Mouse (Mus musculus): Measurements from ENCODE around the gene Zfp992. TPM values are rescaled to one million over a fixed set of nuclear protein-coding genes. Genes with fewer than 3 reads are reported as not detected.
"Not testable (repeated sequence)": the region's sequence is repeated elsewhere in the genome, so short reads cannot be mapped to it uniquely, and the experiment has no call there.

Zfp992 gene
- polyA plus RNA-seq, 1 experiment from 2014 or later: 3.2 TPM

- H3K9ac ChIP-seq (ENCODE audit: low read length); H3K4me3 ChIP-seq (ENCODE audit: low read length); H3K27me3 ChIP-seq (ENCODE audit: control insufficient read depth, insufficient read depth, low read length); H3K4me1 ChIP-seq (ENCODE audit: control insufficient read depth, insufficient read depth, low read length); H3K27ac ChIP-seq (ENCODE audit: low read length); H3K4me2 ChIP-seq (ENCODE audit: low read depth, low read length); H3K36me3 ChIP-seq (ENCODE audit: control insufficient read depth, insufficient read depth): not testable (repeated sequence)
- 64% methylated on average over 13 of the region's 13 CpGs for WGBS
- H3K9me3 ChIP-seq (replicated peaks; ENCODE audit: control insufficient read depth, low read length): peaks cover 53% of the 10 kb centered on the region
- peak; percentile 14; the same call in 1 of the 2 replicates for ATAC-seq (replicated peaks; ENCODE audit: extremely low read depth, insufficient read depth, low FRiP score)
These were observed 34.9 kb downstream of the Zfp992 start for GRCm38 (mm10) chr4:146483571-146484280.

GRCm38 (mm10) chr4:146484676-146485075 lies 35.9 kb downstream of the Zfp992 start:
- H3K27ac ChIP-seq (ENCODE audit: low read length); H3K36me3 ChIP-seq (ENCODE audit: control insufficient read depth, insufficient read depth); H3K4me3 ChIP-seq (ENCODE audit: low read length); H3K4me1 ChIP-seq (ENCODE audit: control insufficient read depth, insufficient read depth, low read length); H3K9ac ChIP-seq (ENCODE audit: low read length); ATAC-seq (replicated peaks; ENCODE audit: extremely low read depth, insufficient read depth, low FRiP score); H3K4me2 ChIP-seq (ENCODE audit: low read depth, low read length); H3K27me3 ChIP-seq (ENCODE audit: control insufficient read depth, insufficient read depth, low read length): not testable (repeated sequence)
- peaks cover 56% of the 10 kb centered on the region for H3K9me3 ChIP-seq (replicated peaks; ENCODE audit: control insufficient read depth, low read length)

- not testable (repeated sequence) for H3K4me2 ChIP-seq (ENCODE audit: low read depth, low read length)
- H3K9me3 ChIP-seq (replicated peaks; ENCODE audit: control insufficient read depth, low read length): peaks cover 54% of the 10 kb centered on the region
These were observed 36.5 kb downstream of the Zfp992 start for GRCm38 (mm10) chr4:146485183-146485939.

GRCm38 (mm10) chr4:146486753-146487152 lies 37.9 kb downstream of the Zfp992 start:
- 0 out of 2 replicates have a peak, but pooled peaks have one; percentile 7 for ATAC-seq (replicated peaks; ENCODE audit: extremely low read depth, insufficient read depth, low FRiP score)
- H3K36me3 ChIP-seq (ENCODE audit: control insufficient read depth, insufficient read depth); H3K4me2 ChIP-seq (ENCODE audit: low read depth, low read length); H3K4me1 ChIP-seq (ENCODE audit: control insufficient read depth, insufficient read depth, low read length); H3K27me3 ChIP-seq (ENCODE audit: control insufficient read depth, insufficient read depth, low read length); H3K4me3 ChIP-seq (ENCODE audit: low read length); H3K9ac ChIP-seq (ENCODE audit: low read length); H3K27ac ChIP-seq (ENCODE audit: low read length): not testable (repeated sequence)
- H3K9me3 ChIP-seq (replicated peaks; ENCODE audit: control insufficient read depth, low read length): peaks cover 51% of the 10 kb centered on the region
- 57% methylated on average over 1 of the region's 1 CpGs for WGBS

More at GRCm38 (mm10) chr4:146485183-146485939, 36.5 kb downstream of the Zfp992 start:
- not testable (repeated sequence) for H3K9ac ChIP-seq (ENCODE audit: low read length); ATAC-seq (replicated peaks; ENCODE audit: extremely low read depth, insufficient read depth, low FRiP score); H3K4me3 ChIP-seq (ENCODE audit: low read length); H3K27me3 ChIP-seq (ENCODE audit: control insufficient read depth, insufficient read depth, low read length); H3K36me3 ChIP-seq (ENCODE audit: control insufficient read depth, insufficient read depth); H3K4me1 ChIP-seq (ENCODE audit: control insufficient read depth, insufficient read depth, low read length); H3K27ac ChIP-seq (ENCODE audit: low read length)
- WGBS: 64% methylated on average over 6 of the region's 6 CpGs

- H3K4me1 ChIP-seq (ENCODE audit: control insufficient read depth, insufficient read depth, low read length); ATAC-seq (replicated peaks; ENCODE audit: extremely low read depth, insufficient read depth, low FRiP score); H3K4me3 ChIP-seq (ENCODE audit: low read length); H3K4me2 ChIP-seq (ENCODE audit: low read depth, low read length); H3K36me3 ChIP-seq (ENCODE audit: control insufficient read depth, insufficient read depth); H3K27ac ChIP-seq (ENCODE audit: low read length); H3K9ac ChIP-seq (ENCODE audit: low read length); H3K27me3 ChIP-seq (ENCODE audit: control insufficient read depth, insufficient read depth, low read length): not testable (repeated sequence)
- H3K9me3 ChIP-seq (replicated peaks; ENCODE audit: control insufficient read depth, low read length): peaks cover 51% of the 10 kb centered on the region
- WGBS: 64% methylated on average over 4 of the region's 4 CpGs
These were observed 40.4 kb downstream of the Zfp992 start for GRCm38 (mm10) chr4:146489196-146489595.

- H3K27ac ChIP-seq (ENCODE audit: low read length); H3K27me3 ChIP-seq (ENCODE audit: control insufficient read depth, insufficient read depth, low read length); ATAC-seq (replicated peaks; ENCODE audit: extremely low read depth, insufficient read depth, low FRiP score); H3K4me3 ChIP-seq (ENCODE audit: low read length); H3K4me1 ChIP-seq (ENCODE audit: control insufficient read depth, insufficient read depth, low read length); H3K9ac ChIP-seq (ENCODE audit: low read length); H3K4me2 ChIP-seq (ENCODE audit: low read depth, low read length); H3K36me3 ChIP-seq (ENCODE audit: control insufficient read depth, insufficient read depth): not testable (repeated sequence)
- 72% methylated on average over 1 of the region's 1 CpGs for WGBS
- H3K9me3 ChIP-seq (replicated peaks; ENCODE audit: control insufficient read depth, low read length): peaks cover 38% of the 10 kb centered on the region
These were observed 43.2 kb downstream of the Zfp992 start for GRCm38 (mm10) chr4:146491993-146492392.

- Histone ChIP-seq H3K9me3 (replicated peaks; ENCODE audit: control insufficient read depth, low read length) (peaks cover 41% of the 10 kb centered on the region), H3K36me3 (ENCODE audit: control insufficient read depth, insufficient read depth) (no peaks in the 10 kb centered on the region)
These were observed 43.6 kb downstream of the Zfp992 start for GRCm38 (mm10) chr4:146492439-146492838.

GRCm38 (mm10) chr4:146492851-146493250 lies 44.0 kb downstream of the Zfp992 start:
- WGBS: 40% methylated on average over 1 of the region's 1 CpGs
- no peaks in the 10 kb centered on the region for H3K27me3 ChIP-seq (ENCODE audit: control insufficient read depth, insufficient read depth, low read length)
- H3K9me3 ChIP-seq (replicated peaks; ENCODE audit: control insufficient read depth, low read length): peaks cover 45% of the 10 kb centered on the region
- H3K4me3 ChIP-seq (ENCODE audit: low read length): no peak overlapping the region
- H3K9ac ChIP-seq (ENCODE audit: low read length): no peak overlapping the region
- no peaks in the 10 kb centered on the region for H3K4me1 ChIP-seq (ENCODE audit: control insufficient read depth, insufficient read depth, low read length)
- ATAC-seq (replicated peaks; ENCODE audit: extremely low read depth, insufficient read depth, low FRiP score): no peak
- no peak overlapping the region for H3K4me2 ChIP-seq (ENCODE audit: low read depth, low read length)
- no peak overlapping the region for H3K27ac ChIP-seq (ENCODE audit: low read length)
- no peaks in the 10 kb centered on the region for H3K36me3 ChIP-seq (ENCODE audit: control insufficient read depth, insufficient read depth)

More at GRCm38 (mm10) chr4:146492439-146492838, 43.6 kb downstream of the Zfp992 start:
- no peaks in the 10 kb centered on the region for H3K27me3 ChIP-seq (ENCODE audit: control insufficient read depth, insufficient read depth, low read length)
- no peak for ATAC-seq (replicated peaks; ENCODE audit: extremely low read depth, insufficient read depth, low FRiP score)
- no peak overlapping the region for H3K27ac ChIP-seq (ENCODE audit: low read length)
- no peak overlapping the region for H3K4me2 ChIP-seq (ENCODE audit: low read depth, low read length)
- no peak overlapping the region for H3K4me3 ChIP-seq (ENCODE audit: low read length)
- no peak overlapping the region for H3K9ac ChIP-seq (ENCODE audit: low read length)
- no peaks in the 10 kb centered on the region for H3K4me1 ChIP-seq (ENCODE audit: control insufficient read depth, insufficient read depth, low read length)

- H3K9me3 ChIP-seq (replicated peaks; ENCODE audit: control insufficient read depth, low read length): peaks cover 49% of the 10 kb centered on the region
- H3K9ac ChIP-seq (ENCODE audit: low read length); H3K27ac ChIP-seq (ENCODE audit: low read length); H3K4me1 ChIP-seq (ENCODE audit: control insufficient read depth, insufficient read depth, low read length); H3K4me2 ChIP-seq (ENCODE audit: low read depth, low read length); H3K4me3 ChIP-seq (ENCODE audit: low read length); ATAC-seq (replicated peaks; ENCODE audit: extremely low read depth, insufficient read depth, low FRiP score); H3K27me3 ChIP-seq (ENCODE audit: control insufficient read depth, insufficient read depth, low read length); H3K36me3 ChIP-seq (ENCODE audit: control insufficient read depth, insufficient read depth): not testable (repeated sequence)
- WGBS: 82% methylated on average over 6 of the region's 6 CpGs
These were observed 44.6 kb downstream of the Zfp992 start for GRCm38 (mm10) chr4:146493319-146493907.
